Mouse (Mus musculus): Measurements from ENCODE around the gene Atp6v0e.
A peak's percentile ranks its signal among the peaks of the same experiment; 100 is the strongest.

The Atp6v0e gene

DNA sequence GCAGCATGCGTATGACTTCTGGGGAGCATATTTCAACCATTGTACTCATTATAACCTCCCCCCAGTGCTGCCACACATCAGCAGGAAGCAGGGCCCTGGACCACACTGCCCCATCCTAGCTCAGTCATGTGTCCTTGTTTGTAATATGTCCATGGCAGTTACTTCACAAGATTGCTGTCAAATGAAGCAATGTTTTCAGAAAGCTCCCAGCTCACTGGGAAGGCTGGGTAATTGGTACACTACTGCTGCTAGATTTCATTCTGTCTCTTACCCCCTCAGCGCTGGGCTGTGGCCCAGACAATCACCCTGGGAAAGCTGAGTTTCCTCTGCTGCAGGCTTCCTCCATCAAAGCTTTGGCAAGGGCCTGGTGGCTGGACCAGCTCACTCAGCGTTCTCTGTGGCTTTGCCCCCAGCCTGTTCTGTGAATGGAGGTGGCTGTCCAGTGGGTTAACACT, 22.7 kb upstream of the Atp6v0e start:
- DNase-seq (ENCODE audit: low spot score), result no peak

DNA sequence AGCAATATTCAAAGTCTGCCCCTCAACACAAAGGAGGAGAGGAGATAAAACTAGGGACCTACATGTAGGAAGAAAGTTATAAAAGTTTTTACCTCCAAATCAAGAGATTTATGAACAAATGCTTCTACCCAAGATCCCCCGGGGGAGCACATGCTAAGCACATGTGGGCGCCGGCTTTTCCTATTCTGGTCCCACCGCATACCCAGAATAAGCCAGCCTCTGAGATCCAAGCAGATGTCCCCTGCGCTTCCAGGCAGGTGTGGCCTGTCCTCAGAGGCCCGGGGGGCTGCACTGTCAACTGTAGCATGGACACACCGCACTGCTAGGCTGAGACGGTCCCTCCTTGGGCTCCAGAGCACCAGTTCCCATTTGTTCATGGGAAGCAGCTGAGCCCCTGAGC, 19.6 kb upstream of the Atp6v0e start:
- no peak for DNase-seq (ENCODE audit: low spot score)

DNA sequence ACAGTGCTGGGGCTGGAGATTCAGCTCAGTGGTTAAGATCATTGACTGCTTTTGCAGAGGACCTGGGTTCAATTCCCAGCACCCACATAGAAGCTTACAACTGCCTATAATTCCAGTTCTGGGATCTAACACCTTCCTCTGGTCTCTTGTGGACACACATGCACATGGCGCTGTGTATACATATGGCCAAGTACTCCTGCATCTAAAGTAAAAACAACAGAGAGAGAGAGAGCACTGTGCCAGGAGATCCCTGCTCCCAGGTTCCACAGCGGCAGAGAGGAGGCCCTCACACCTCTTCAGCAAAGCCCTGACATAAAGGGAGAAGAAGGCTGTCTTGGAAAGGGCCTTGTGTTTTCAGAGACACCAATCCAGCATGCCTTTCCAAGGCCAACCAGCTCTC, 19.0 kb upstream of the Atp6v0e start:
- no peak for DNase-seq (ENCODE audit: low spot score)

DNA sequence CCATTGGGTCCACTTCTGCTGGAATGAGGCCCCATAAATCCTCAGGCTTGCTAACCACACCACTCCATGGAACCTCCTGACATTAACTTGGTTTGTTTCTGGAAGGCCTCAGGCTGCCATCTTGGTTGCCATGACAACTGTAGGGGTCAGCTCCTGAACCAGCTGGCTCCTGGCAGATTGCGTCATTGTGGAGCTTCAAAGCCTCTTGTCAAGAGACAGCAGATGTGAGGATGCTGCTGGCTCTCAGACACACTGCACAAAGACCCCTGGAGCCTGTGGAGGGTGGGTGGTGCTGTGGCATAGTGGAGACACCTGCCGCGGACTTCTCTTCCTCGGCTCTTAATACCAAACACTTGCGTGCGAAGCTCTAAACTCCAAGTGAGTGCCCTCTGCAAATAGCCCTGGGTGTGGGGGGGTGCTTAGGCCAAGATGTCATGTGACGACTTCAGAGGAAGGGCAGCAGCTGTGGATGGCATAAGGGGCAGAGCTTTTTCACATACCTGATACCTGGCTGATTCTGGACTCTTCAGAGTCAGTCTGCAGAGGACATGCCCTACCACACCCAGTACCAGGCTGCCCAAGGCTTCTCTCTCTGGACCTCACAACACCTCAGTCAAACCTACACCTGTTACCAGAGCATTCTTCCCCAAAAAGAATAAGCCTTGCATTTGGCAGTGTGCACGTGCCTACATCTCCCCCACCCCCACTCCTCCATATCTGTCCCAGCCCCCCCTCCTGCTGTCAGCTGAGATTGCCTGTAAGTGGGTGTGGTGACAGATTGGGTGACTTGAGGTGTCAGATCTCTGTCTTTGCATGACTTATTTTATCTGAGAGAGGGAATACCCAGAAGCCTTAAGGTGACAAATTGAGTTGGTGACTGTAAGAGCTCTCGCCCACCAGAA, 18.3 kb upstream of the Atp6v0e start:
- no peak for DNase-seq (ENCODE audit: low spot score)

DNA sequence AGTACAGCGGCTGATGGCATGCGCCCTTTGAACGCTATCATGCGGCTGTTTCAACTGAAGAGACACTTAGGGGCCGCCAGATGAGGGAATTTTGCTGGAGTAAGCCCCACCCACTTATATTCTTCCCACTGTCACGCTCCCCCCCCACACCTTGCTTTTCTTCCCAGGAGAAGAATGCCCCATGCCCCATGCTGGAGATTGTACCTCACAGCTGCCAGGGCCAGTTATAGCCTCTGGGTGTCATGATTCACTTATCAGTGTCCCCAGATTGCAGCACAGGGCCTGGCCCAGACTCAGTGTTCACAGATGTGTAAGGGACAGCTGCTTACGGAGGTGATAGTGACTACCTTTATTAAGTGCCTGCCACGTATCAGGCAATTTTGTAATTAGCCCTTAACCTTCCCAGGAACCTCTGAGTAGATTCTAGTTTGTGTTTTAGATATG, 17.6 kb upstream of the Atp6v0e start:
- no peak for DNase-seq (ENCODE audit: low spot score)

DNA sequence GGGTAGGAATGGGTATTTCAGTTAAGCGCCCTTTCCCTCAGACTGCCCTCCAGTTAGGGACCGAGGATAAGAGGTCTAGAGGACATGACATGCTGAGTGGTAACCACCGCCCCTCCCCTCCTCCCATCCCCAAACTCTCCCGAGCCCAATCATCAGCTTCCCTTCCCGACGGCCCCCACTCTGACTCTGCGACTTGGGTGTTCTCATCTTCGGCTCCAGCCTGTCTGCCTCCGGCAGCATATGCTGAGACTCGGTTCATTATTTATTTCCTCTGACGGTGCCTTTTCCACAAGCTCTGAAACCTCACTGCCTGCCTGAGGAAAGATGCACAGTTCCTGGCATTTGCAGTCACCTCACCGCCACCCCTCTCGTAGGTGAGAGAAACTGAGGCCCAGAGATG, 15.7 kb upstream of the Atp6v0e start:
- no peak for DNase-seq (ENCODE audit: low spot score)

DNA sequence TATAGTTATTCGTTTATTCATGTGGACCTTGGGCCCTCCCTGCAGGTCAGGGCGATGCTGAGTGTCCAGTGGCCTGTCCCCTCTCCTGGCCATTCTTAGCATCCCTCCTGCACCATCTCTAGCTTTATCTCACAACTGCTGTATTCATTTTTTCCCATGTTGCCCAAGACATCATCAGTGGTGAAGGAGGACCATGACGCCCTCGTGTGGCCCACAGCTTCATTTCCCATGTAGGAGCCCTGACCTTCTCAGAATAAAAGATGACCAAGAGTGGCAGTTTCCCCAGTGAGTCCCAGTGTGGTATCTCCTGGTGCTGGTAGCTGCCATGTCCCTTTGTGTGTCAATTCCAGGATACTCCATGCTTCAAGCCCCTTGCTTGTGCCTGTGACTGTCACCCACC, 13.5 kb upstream of the Atp6v0e start:
- DNase-seq (ENCODE audit: low spot score), result no peak

DNA sequence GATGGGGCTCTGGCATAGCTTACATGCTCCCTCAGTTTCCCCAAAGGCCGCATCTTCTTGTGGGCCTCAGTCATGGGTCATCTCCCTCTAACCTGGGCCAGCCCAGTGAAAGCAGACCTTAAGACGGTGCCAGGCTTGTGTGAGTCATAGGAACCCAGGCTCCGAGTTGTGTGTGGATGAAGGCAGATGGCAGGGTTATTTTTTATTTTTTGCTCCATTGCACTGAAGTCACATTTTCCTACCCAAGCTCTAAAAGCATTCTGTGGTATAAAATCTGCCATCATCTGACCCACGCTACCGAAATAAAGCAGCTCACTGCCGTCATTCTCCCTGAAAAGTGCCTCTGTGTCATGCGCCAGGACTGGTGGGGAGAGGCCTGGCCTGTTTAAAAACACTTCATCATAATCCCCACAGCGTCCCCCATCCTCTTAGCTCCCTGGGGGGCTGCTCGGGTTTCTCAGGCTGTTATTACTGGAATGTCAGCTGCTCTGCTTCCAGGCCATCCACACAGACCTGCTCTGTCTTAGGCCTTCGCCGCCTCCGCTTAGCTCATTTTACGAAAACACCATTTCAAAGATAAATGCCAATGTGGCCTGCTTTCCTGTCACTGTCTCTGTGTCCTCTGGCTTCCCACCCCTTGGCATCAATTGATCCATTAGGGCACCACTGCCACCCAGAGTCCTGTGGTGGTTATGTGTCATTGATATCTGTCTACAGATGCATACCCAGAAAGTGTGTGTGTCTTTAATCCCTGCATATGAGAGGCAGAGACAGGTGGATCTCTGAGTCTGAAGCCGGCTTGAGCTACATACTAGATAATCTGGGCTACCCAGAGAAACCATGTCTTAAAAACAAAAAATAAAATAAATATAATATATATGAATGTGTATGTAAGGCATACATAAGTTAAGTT, 12.3 kb upstream of the Atp6v0e start:
- no peak for DNase-seq (ENCODE audit: low spot score)

DNA sequence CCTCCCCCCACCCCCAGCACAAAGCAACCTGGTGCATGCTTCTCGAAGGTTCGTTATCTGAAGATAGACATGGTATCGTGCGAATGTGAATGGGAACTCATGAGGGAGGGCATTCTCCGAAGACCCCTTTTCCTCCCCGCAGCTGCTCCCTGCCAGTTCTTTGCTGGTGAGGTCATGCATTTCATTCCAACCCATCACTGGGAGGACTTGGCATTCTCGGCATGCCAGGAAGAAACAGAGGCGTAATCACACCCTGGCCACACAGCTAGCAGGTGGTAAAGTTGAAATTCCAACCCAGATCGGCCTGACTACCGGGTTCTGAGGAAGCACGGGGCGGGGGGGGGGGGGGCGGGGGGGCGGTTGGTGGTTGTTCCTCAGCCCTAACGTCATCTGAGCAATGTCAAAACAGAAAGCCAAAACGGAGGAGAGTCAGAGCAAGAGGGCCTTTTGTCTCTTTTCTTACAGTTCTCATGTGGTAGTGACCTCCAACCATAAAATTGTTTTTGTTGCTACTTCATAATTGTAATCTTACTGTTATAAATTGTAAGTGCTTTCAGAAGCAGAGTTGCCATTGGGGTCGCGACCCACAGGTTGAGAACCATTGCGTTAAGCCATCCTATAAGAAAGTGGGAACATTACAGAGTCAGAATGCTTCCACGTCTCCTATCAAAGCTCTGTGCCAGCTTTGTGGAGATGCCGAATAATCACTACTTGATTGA, 4.0 kb upstream of the Atp6v0e start:
- no peak for DNase-seq (ENCODE audit: low spot score)

DNA sequence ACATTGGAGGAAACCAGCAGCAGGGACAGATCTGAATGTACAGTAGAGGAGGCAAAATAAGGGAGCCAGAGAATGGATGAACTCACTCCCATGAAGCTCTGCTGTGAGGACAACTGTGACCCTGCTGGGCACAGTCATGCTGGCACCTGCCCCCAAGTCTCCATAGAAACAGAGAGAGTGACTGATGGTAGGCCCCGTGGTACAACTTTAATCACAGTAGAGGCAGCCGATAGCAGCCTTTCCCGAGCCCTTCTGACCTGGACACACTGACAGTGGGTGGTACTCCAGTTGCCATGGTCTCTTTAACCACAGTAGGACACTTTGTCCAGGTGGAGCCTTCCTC, 3.5 kb upstream of the Atp6v0e start:
- no peak for DNase-seq (ENCODE audit: low spot score)

DNA sequence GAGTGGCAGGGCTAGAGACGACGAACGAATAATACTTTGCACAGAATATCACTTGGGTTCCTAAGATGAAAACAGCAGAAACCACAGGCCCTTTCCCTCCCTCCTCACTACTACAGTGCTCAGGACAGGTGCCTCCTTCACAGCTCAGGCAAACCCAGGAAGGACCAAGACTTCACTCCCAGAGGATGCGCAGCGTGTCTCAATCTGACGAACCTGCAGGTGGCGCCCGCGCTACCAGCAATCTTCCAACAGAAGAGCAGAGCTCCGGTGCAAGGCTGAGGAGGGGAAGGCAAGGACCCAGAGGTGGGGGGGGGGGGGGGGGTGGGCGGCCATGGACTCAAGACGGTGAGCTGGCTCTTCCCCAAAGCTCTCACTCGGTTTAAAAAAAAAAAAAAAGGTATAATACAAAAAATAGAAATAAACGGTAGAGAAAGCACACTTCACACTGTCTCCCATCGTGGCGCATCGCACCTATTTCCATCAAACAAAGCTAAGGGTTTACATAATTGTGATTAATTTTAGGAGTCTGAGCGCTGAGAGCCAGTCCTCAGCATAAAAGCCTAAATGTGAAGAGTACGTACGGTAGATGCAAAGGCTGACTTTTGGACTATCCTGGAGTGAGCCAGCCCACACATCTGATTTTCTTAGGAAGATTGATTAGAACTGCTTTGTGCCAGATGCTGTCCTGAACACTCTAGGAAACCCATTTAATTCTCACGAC, 2.7 kb upstream of the Atp6v0e start:
- DNase-seq (ENCODE audit: low spot score), result no peak

DNA sequence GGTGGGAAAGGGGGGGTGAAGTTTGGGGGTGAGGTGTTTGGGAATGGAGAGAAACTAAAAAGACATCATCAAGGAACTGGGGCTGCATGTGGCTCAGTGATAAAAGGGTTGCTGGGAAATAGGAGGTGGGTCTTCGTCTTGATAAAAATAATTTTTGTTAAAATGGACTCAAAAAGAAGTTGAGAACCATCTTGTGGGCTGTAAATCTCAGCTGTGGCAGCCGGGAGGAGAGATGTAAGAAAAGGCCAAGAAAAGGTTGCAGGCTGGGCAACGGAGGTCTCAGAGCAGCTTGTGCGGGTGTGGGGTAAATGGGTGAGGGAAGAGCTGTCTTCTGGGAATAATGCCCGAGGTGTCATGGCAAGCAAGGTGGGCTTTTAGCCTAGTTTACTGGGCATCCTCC, 827 bp upstream of the Atp6v0e start:
- DNase-seq (ENCODE audit: low spot score), result no peak

DNA sequence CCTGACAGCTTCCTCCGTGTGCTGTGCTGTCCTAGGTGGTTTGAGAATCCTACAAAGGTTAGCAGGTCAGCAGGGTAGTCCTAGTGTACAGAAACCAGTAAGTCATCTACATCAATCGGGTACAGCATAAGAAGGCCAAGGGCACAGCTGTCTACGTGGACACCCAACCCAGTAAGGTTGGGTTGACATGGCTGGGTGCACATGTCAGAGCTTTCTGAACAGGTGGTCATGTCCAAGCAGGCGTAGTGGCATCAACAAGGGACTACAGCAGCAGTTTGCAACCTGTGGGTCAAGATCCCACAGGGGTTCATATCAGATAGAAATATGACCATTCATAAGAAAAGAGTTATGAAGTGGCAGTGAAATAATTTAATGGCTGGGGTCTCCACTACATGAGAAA, 2.6 kb downstream of the Atp6v0e start:
- DNase-seq (ENCODE audit: low spot score), result no peak

DNA sequence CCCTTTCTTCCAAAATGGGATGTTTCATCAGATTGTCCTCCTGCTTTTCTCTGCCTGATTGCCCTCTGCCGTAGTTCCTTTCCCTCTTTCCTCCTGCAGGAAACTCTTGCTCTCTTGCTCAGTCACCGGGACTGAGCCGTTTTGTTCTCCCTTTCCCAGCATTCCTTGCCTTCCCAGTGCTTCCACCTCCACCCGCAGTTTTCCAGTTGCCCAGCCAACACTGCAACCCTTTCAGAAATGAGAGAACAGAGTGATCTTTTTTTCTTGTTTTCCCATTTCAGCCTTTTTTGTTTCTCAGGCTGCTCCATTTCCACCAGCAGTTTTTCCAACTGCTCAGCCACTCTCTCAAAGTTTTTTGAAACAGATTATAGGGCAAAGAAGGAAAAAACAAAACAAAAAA, 8.2 kb downstream of the Atp6v0e start:
- DNase-seq (ENCODE audit: low spot score), result no peak

DNA sequence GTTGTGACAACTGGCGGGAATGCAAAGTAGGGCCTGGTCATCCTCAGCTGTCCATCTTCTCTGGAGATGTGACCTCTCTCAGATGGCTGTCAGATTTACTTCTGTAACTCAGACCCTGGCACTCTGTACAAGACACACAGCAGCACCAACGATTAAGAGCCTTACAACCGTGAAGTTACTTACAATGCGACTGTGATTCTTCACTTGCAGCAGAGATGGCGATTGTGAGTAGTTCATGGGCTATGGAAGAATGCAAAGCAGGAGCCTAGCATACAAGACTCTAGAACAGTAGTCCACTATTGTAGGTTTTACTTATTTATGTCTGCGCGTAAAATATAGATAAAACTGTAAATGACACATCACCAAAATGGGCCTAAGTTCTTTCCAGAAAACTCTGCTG, 12.8 kb downstream of the Atp6v0e start:
- no peak for DNase-seq (ENCODE audit: low spot score)

DNA sequence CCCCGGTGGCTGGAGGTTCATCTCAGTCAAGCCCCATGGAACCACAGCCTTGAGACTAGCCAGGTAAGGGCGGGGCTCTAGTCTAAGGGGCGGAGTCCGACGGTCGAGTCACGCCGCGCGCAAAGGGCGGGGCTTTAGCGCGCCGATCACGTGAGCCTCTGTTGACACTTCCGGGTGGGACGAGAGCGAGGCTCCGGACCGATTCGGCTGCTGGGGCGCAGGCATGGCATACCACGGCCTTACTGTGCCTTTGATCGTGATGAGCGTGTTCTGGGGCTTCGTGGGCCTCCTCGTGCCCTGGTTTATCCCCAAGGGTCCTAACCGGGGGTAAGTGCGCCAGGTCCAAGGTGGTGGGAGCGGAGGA, 13.2 kb downstream of the Atp6v0e start:
- DNase-seq (ENCODE audit: low spot score), result peak; percentile 69

DNA sequence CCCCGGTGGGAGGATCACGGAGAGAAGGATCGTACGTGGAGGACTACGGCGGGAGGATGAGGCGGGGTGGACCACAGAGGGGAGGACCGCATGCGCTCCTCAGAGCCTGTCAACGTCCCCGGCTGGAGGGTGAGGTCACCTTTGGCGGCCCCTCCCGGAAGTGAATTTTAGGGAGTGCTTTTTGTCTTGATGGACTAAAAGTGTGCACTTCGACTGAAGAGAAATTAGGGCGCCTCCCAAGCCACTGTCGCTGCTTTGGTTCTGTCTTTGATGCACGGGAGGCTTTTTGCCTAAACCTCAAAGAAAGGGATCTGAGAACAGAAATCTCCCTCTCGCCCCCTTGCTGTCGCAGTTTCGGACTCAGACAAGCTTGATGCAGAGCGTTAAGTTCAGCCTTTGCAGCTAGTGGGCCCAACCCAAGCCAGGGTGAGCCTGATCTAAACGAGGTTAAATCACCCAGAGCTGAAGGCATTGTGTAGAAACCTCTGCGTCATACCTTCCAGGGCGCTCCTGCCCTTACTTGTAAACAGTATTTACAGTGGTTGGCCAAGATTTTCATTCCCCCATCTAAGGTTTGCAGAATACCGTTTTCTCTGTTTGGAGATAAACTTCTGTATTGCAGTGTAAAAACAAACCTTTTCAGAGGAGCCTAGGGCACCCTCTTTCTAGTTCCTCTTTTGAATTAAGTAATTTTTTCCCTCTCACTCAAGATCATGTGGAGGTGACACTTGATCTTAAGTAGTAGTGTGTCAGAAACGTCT, 13.8 kb downstream of the Atp6v0e start:
- peak; percentile 27 for DNase-seq (ENCODE audit: low spot score)

DNA sequence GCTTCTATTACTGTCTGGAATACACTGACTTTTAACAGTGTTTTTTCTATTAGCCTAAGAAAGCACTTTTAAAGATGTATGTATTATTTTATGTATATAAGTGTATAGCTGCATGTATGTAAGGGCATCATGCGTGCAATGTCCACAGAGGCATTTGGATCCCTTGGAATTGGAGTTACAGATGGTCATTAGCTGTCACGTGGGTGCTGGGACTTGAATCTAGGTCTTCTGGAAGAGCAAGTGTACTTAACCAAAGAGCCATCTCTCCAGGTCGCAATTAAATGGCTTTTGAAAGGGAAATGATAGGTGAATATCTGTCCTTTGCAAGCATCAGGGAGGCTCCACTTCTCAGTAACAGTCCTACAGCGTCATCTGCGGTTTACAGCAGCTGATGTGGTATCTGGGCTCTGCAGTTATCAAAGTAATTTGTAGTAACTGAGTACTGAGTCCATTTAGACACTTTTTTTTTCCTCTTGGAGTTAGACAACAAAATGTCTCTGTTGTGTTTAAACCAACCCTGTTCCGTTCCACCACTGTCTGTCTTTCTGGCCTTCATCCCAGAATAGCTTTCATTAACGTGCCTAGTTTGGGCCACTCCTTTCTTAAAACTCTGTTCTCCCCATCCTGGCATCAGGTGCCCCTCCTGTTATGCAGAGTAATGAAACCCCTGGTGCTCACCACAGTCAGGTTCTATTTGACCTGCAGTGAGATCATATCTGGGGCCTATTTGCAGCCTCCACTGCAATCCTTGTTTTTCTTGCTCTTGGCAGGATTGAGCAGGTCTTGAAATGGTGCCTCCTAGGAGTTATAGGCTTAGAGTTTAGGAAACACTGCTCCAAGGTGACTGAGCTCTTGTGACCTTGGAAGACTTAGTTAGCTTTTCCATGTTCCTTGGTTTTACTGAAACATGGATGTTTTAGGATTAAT, 14.9 kb downstream of the Atp6v0e start:
- DNase-seq (ENCODE audit: low spot score), result no peak

DNA sequence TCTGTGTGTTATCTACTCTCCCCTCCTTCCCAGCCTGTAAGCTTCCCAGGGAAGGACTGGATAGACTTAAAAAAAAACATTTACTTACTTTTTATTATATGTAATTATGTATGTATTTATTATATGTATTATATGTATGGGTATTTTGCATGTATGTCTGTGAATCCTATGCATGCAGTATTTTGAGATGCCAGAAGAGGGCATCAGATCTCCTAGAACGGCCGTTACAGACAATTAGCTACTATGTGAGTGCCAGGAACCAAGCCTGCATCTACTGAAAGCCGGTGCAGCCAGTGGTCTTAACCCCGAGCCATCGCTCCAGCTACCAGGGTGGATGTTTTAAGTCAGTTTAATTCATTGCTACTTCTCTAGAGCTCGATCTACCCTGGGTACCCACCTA, 18.2 kb downstream of the Atp6v0e start:
- no peak for DNase-seq (ENCODE audit: low spot score)
